Comparison of ENCODE assay signal across 8 mouse cellular contexts in the genomic region with DNA sequence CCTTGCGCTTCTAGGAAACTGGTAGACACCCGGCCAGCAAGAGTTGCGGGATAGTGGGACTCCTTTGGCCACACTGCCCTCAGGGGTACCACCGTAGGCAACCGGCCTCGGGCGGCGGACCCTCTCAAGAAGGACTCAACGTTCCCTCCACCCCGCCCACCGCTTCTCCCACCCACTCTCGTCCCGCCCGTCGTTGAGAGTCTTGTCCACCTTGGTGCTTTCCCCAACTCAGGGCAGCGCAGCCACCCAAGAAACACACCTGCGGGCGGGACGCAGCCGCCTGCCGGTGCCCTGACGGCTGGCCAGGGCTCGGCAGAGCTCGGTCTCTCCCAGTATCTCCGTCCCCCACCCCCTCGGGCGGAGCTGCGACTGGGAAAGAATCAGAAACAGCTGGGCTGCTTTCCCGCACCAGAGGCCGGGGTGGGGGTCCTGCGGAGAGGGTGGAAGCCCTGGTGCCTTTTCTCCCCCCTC. TPM values are rescaled to one million over a fixed set of nuclear protein-coding genes. Genes with fewer than 3 reads are reported as not detected.
DNase-seq lines count a peak whose midpoint lies in the region; ATAC-seq and TF ChIP-seq lines count a peak whose summit lies in the region.

No protein-coding gene starts in this region.

- H3K27me3 ChIP-seq in spleen, adult 2 months (ENCODE audit: control insufficient read depth, insufficient read depth, low read length): peaks cover 16% of the 10 kb centered on the region
- H3K27me3 ChIP-seq in forebrain, embryonic 15.5 days: peaks cover 46% of the 10 kb centered on the region
- H3K27me3 ChIP-seq in midbrain, embryonic 15.5 days (replicated peaks): peaks cover 66% of the 10 kb centered on the region

- DNase-seq in spleen, adult 2 months (ENCODE audit: low read depth in 1 of 2, low spot score in 2 of 2): no peak
- DNase-seq in spleen, adult 18-20 months: no peak
- DNase-seq in kidney, postnatal 14 days: peak; percentile 44
- DNase-seq in right cerebral cortex, adult 18-20 months: no peak

- H3K4me3 ChIP-seq in spleen, adult 2 months (ENCODE audit: extremely low read depth, insufficient read depth, insufficient read length): peak overlapping the region; percentile 26; the same call in 1 of the 2 replicates
- peak overlapping the region; percentile 53 for H3K4me3 ChIP-seq in forebrain, embryonic 15.5 days
- peak overlapping the region; percentile 53 for H3K4me3 ChIP-seq in midbrain, embryonic 15.5 days

- peaks cover 13% of the 10 kb centered on the region for H3K4me1 ChIP-seq in spleen, adult 2 months (ENCODE audit: control insufficient read depth, insufficient read depth, insufficient read length)
- H3K4me1 ChIP-seq in forebrain, embryonic 15.5 days: peaks cover 16% of the 10 kb centered on the region
- H3K4me1 ChIP-seq in midbrain, embryonic 15.5 days: peaks cover 32% of the 10 kb centered on the region

- no peak for TF ChIP-seq CTCF in spleen, adult 2 months (IDR thresholded peaks at IDR 0.05; ENCODE audit: extremely low read depth, insufficient read depth, insufficient read length, insufficient replicate concordance)

- peak overlapping the region; percentile 68 for H3K4me2 ChIP-seq in forebrain, embryonic 15.5 days (replicated peaks)
- peak overlapping the region; percentile 75 for H3K4me2 ChIP-seq in midbrain, embryonic 15.5 days

- no peak for ATAC-seq in forebrain, embryonic 15.5 days (replicated peaks)
- ATAC-seq in midbrain, embryonic 15.5 days (replicated peaks): 0 out of 2 replicates have a peak, but pooled peaks have one; percentile 5
- ATAC-seq in megakaryocyte progenitor cell, adult 5-6 weeks (replicated peaks; ENCODE audit: poor library complexity): no peak
- ATAC-seq in granulocyte monocyte progenitor cell, adult 5-6 weeks (replicated peaks; ENCODE audit: poor library complexity, severe bottlenecking): no peak

- no peaks in the 10 kb centered on the region for H3K9me3 ChIP-seq in forebrain, embryonic 15.5 days
- H3K9me3 ChIP-seq in midbrain, embryonic 15.5 days: no peaks in the 10 kb centered on the region

- no peak overlapping the region for H3K9ac ChIP-seq in forebrain, embryonic 15.5 days (replicated peaks)
- no peak overlapping the region for H3K9ac ChIP-seq in midbrain, embryonic 15.5 days

- TF ChIP-seq POLR2A in spleen, adult 2 months (IDR thresholded peaks at IDR 0.05; ENCODE audit: low read depth, low read length): no peak

- no peak overlapping the region for H3K27ac ChIP-seq in spleen, adult 2 months (ENCODE audit: insufficient read depth, low read length)
- H3K27ac ChIP-seq in forebrain, embryonic 15.5 days (replicated peaks): no peak overlapping the region
- no peak overlapping the region for H3K27ac ChIP-seq in midbrain, embryonic 15.5 days

- WGBS in spleen, adult 2 months: 3% methylated on average over 31 of the region's 31 CpGs
- 1% methylated on average over 31 of the region's 31 CpGs for WGBS in forebrain, embryonic 15.5 days
- 1% methylated on average over 31 of the region's 31 CpGs for WGBS in midbrain, embryonic 15.5 days

- no peaks in the 10 kb centered on the region for H3K36me3 ChIP-seq in spleen, adult 2 months (ENCODE audit: control insufficient read depth, insufficient read depth, low read length)
- H3K36me3 ChIP-seq in forebrain, embryonic 15.5 days: no peaks in the 10 kb centered on the region
- no peaks in the 10 kb centered on the region for H3K36me3 ChIP-seq in midbrain, embryonic 15.5 days (replicated peaks)

RNA-seq across cellular contexts. Expression of a gene that starts 0.5 kb away (rescaled TPM):
- polyA plus RNA-seq in spleen, adult 2 months (2012; rRNA removed): 0.25 and 0.69 TPM in 2 replicates
- 0.61 and 0.76 TPM in 2 replicates for polyA plus RNA-seq in forebrain, embryonic 15.5 days (2015; fragmentation: Nextera tagmentation; extraction: Ambion mirVana)
- polyA plus RNA-seq in midbrain, embryonic 15.5 days (2015; fragmentation: Nextera tagmentation; extraction: Ambion mirVana): 0.86 and 1.2 TPM in 2 replicates
- not detected in 2 replicates for total RNA-seq in megakaryocyte progenitor cell, adult 5-6 weeks (2015)
- not detected in 2 replicates for total RNA-seq in megakaryocyte progenitor cell, adult 5-6 weeks (2017)
- total RNA-seq in granulocyte monocyte progenitor cell, adult 5-6 weeks (2014; fragmentation: Nextera tagmentation): not detected in 2 replicates
- not detected in 2 replicates for total RNA-seq in granulocyte monocyte progenitor cell, adult 5-6 weeks (2017)
